Mouse (Mus musculus) G1E (cell line): Measurements from ENCODE around the gene D6Ertd527e.

Experiments
- CTCF ChIP-seq: IDR thresholded peaks from 2 replicates; pipeline ENCODE4 v1.5.1; 2012; ENCODE audit warnings: low read depth, low read length, inconsistent platforms, mixed read lengths
- GATA1 ChIP-seq: IDR thresholded peaks from 2 replicates; pipeline ENCODE4 v1.6.1; 2012; ENCODE audit warnings: borderline replicate concordance, low read length, inconsistent platforms, mixed read lengths
- TAL1 ChIP-seq: conservative IDR thresholded peaks from 2 replicates; pipeline ENCODE4 v1.6.1; 2012; ENCODE audit warnings: low read depth, low read length, inconsistent platforms, mixed read lengths

- TF ChIP-seq CTCF = no peak
- no peak for TF ChIP-seq TAL1
- TF ChIP-seq GATA1 = no peak
Observed at GRCm38 (mm10) chr6:87102421-87102911, 2.1 kb upstream of the D6Ertd527e start.
